Mouse (Mus musculus): ENCODE data around the gene Foxo1. TPM values are rescaled to one million over a fixed set of nuclear protein-coding genes. Genes with fewer than 3 reads are reported as not detected.
A peak's percentile ranks its signal among the peaks of the same experiment; 100 is the strongest.

The Foxo1 gene
- polyA plus RNA-seq, 1 experiment from 2014 or later, result 2.2 TPM

GRCm38 (mm10) chr3:52342226-52342625 lies 74.1 kb downstream of the Foxo1 start:
- Histone ChIP-seq H3K9ac (ENCODE audit: low read depth, low read length) (no peak overlapping the region), H3K36me3 (ENCODE audit: control insufficient read depth, insufficient read depth) (no peaks in the 10 kb centered on the region; the same call in 1 of the 2 replicates), H3K27me3 (ENCODE audit: control insufficient read depth, insufficient read depth, low read depth, low read length) (no peaks in the 10 kb centered on the region), H3K4me3 (ENCODE audit: low read depth, low read length) (no peak overlapping the region), H3K4me2 (ENCODE audit: low read depth, low read length) (no peak overlapping the region), H3K27ac (ENCODE audit: low read length) (no peak overlapping the region), H3K9me3 (replicated peaks; ENCODE audit: control insufficient read depth, low read length) (no peaks in the 10 kb centered on the region), H3K4me1 (ENCODE audit: control insufficient read depth, low read depth, low read length) (peaks cover 18% of the 10 kb centered on the region)
- WGBS (ENCODE audit: insufficient replicate concordance), result 36% methylated on average over 3 of the region's 3 CpGs
- no peak for ATAC-seq (ENCODE audit: low read depth)

- H3K27ac ChIP-seq (ENCODE audit: low read length), result no peak overlapping the region
Observed at GRCm38 (mm10) chr3:52342801-52343200, 74.7 kb downstream of the Foxo1 start.

GRCm38 (mm10) chr3:52343270-52344070 lies 75.3 kb downstream of the Foxo1 start:
- ATAC-seq (ENCODE audit: low read depth), result peak; percentile 59; the same call in 1 of the 2 replicates
- no peak overlapping the region for H3K4me2 ChIP-seq (ENCODE audit: low read depth, low read length)
- H3K4me1 ChIP-seq (ENCODE audit: control insufficient read depth, low read depth, low read length), result peaks cover 18% of the 10 kb centered on the region

More at GRCm38 (mm10) chr3:52342801-52343200, 74.7 kb downstream of the Foxo1 start:
- Histone ChIP-seq H3K36me3 (ENCODE audit: control insufficient read depth, insufficient read depth) (no peaks in the 10 kb centered on the region; the same call in 1 of the 2 replicates), H3K4me3 (ENCODE audit: low read depth, low read length) (no peak overlapping the region), H3K4me1 (ENCODE audit: control insufficient read depth, low read depth, low read length) (peaks cover 18% of the 10 kb centered on the region), H3K4me2 (ENCODE audit: low read depth, low read length) (no peak overlapping the region), H3K9me3 (replicated peaks; ENCODE audit: control insufficient read depth, low read length) (no peaks in the 10 kb centered on the region), H3K27me3 (ENCODE audit: control insufficient read depth, insufficient read depth, low read depth, low read length) (no peaks in the 10 kb centered on the region), H3K9ac (ENCODE audit: low read depth, low read length) (no peak overlapping the region)
- peak; percentile 27 for ATAC-seq (ENCODE audit: low read depth)
- 20% methylated on average over 3 of the region's 3 CpGs for WGBS (ENCODE audit: insufficient replicate concordance)

GRCm38 (mm10) chr3:52345881-52346280 lies 77.7 kb downstream of the Foxo1 start:
- H3K9ac ChIP-seq (ENCODE audit: low read depth, low read length), result no peak overlapping the region
- no peak overlapping the region for H3K4me3 ChIP-seq (ENCODE audit: low read depth, low read length)
- no peak overlapping the region for H3K4me2 ChIP-seq (ENCODE audit: low read depth, low read length)
- H3K4me1 ChIP-seq (ENCODE audit: control insufficient read depth, low read depth, low read length), result peaks cover 18% of the 10 kb centered on the region
- WGBS (ENCODE audit: insufficient replicate concordance), result 84% methylated on average over 11 of the region's 11 CpGs
- no peaks in the 10 kb centered on the region for H3K9me3 ChIP-seq (replicated peaks; ENCODE audit: control insufficient read depth, low read length)
- ATAC-seq (ENCODE audit: low read depth), result no peak
- no peaks in the 10 kb centered on the region for H3K27me3 ChIP-seq (ENCODE audit: control insufficient read depth, insufficient read depth, low read depth, low read length)
- H3K27ac ChIP-seq (ENCODE audit: low read length), result no peak overlapping the region
- no peaks in the 10 kb centered on the region; the same call in 1 of the 2 replicates for H3K36me3 ChIP-seq (ENCODE audit: control insufficient read depth, insufficient read depth)

More at GRCm38 (mm10) chr3:52343270-52344070, 75.3 kb downstream of the Foxo1 start:
- Histone ChIP-seq H3K36me3 (ENCODE audit: control insufficient read depth, insufficient read depth) (no peaks in the 10 kb centered on the region; the same call in 1 of the 2 replicates), H3K27ac (ENCODE audit: low read length) (no peak overlapping the region), H3K27me3 (ENCODE audit: control insufficient read depth, insufficient read depth, low read depth, low read length) (no peaks in the 10 kb centered on the region), H3K4me3 (ENCODE audit: low read depth, low read length) (no peak overlapping the region), H3K9ac (ENCODE audit: low read depth, low read length) (no peak overlapping the region), H3K9me3 (replicated peaks; ENCODE audit: control insufficient read depth, low read length) (no peaks in the 10 kb centered on the region)
- 41% methylated on average over 6 of the region's 6 CpGs for WGBS (ENCODE audit: insufficient replicate concordance)

GRCm38 (mm10) chr3:52346986-52347710 lies 79.0 kb downstream of the Foxo1 start:
- no peak for ATAC-seq (ENCODE audit: low read depth)
- no peak overlapping the region for H3K4me3 ChIP-seq (ENCODE audit: low read depth, low read length)
- no peaks in the 10 kb centered on the region for H3K9me3 ChIP-seq (replicated peaks; ENCODE audit: control insufficient read depth, low read length)
- no peak overlapping the region for H3K4me2 ChIP-seq (ENCODE audit: low read depth, low read length)
- H3K4me1 ChIP-seq (ENCODE audit: control insufficient read depth, low read depth, low read length), result peaks cover 11% of the 10 kb centered on the region
- no peaks in the 10 kb centered on the region; the same call in 1 of the 2 replicates for H3K36me3 ChIP-seq (ENCODE audit: control insufficient read depth, insufficient read depth)
- H3K27ac ChIP-seq (ENCODE audit: low read length), result no peak overlapping the region
- WGBS (ENCODE audit: insufficient replicate concordance), result 50% methylated on average over 4 of the region's 4 CpGs
- no peak overlapping the region for H3K9ac ChIP-seq (ENCODE audit: low read depth, low read length)
- H3K27me3 ChIP-seq (ENCODE audit: control insufficient read depth, insufficient read depth, low read depth, low read length), result no peaks in the 10 kb centered on the region

GRCm38 (mm10) chr3:52347980-52348622 lies 80.0 kb downstream of the Foxo1 start:
- H3K9ac ChIP-seq (ENCODE audit: low read depth, low read length), result no peak overlapping the region
- H3K36me3 ChIP-seq (ENCODE audit: control insufficient read depth, insufficient read depth), result no peaks in the 10 kb centered on the region; the same call in 1 of the 2 replicates
- no peak overlapping the region for H3K4me2 ChIP-seq (ENCODE audit: low read depth, low read length)
- H3K27me3 ChIP-seq (ENCODE audit: control insufficient read depth, insufficient read depth, low read depth, low read length), result no peaks in the 10 kb centered on the region
- H3K4me1 ChIP-seq (ENCODE audit: control insufficient read depth, low read depth, low read length), result peaks cover 4% of the 10 kb centered on the region; the same call in 1 of the 2 replicates
- H3K9me3 ChIP-seq (replicated peaks; ENCODE audit: control insufficient read depth, low read length), result no peaks in the 10 kb centered on the region
- 46% methylated on average over 10 of the region's 10 CpGs for WGBS (ENCODE audit: insufficient replicate concordance)
- no peak for ATAC-seq (ENCODE audit: low read depth)
- H3K4me3 ChIP-seq (ENCODE audit: low read depth, low read length), result no peak overlapping the region
- H3K27ac ChIP-seq (ENCODE audit: low read length), result no peak overlapping the region

- Histone ChIP-seq H3K4me1 (ENCODE audit: control insufficient read depth, low read depth, low read length) (no peaks in the 10 kb centered on the region), H3K9me3 (replicated peaks; ENCODE audit: control insufficient read depth, low read length) (no peaks in the 10 kb centered on the region), H3K36me3 (ENCODE audit: control insufficient read depth, insufficient read depth) (no peaks in the 10 kb centered on the region; the same call in 1 of the 2 replicates), H3K4me2 (ENCODE audit: low read depth, low read length) (no peak overlapping the region), H3K27ac (ENCODE audit: low read length) (no peak overlapping the region), H3K4me3 (ENCODE audit: low read depth, low read length) (no peak overlapping the region), H3K27me3 (ENCODE audit: control insufficient read depth, insufficient read depth, low read depth, low read length) (no peaks in the 10 kb centered on the region), H3K9ac (ENCODE audit: low read depth, low read length) (no peak overlapping the region)
- WGBS (ENCODE audit: insufficient replicate concordance), result 63% methylated on average over 8 of the region's 8 CpGs
- no peak for ATAC-seq (ENCODE audit: low read depth)
Observed at GRCm38 (mm10) chr3:52350636-52351035, 82.5 kb downstream of the Foxo1 start.

- 74% methylated on average over 9 of the region's 9 CpGs for WGBS (ENCODE audit: insufficient replicate concordance)
- Histone ChIP-seq H3K27ac (ENCODE audit: low read length) (no peak overlapping the region), H3K4me2 (ENCODE audit: low read depth, low read length) (no peak overlapping the region), H3K4me3 (ENCODE audit: low read depth, low read length) (no peak overlapping the region), H3K9ac (ENCODE audit: low read depth, low read length) (no peak overlapping the region), H3K9me3 (replicated peaks; ENCODE audit: control insufficient read depth, low read length) (no peaks in the 10 kb centered on the region), H3K27me3 (ENCODE audit: control insufficient read depth, insufficient read depth, low read depth, low read length) (no peaks in the 10 kb centered on the region), H3K4me1 (ENCODE audit: control insufficient read depth, low read depth, low read length) (no peaks in the 10 kb centered on the region), H3K36me3 (ENCODE audit: control insufficient read depth, insufficient read depth) (no peaks in the 10 kb centered on the region)
- no peak for ATAC-seq (ENCODE audit: low read depth)
Observed at GRCm38 (mm10) chr3:52351901-52352300, 83.8 kb downstream of the Foxo1 start.

Measured in liver, embryonic 16.5 days (tissue).